Mouse (Mus musculus) hindlimb bud, embryonic 11.5 days (tissue): ENCODE results near the gene Mpv17l2.

Source experiments
- DNase-seq: peaks from one replicate; pipeline ENCODE4 v3.0.0-alpha.2; 2012; ENCODE audit warnings: low read depth, low spot score; ENCODE audit errors: extremely low spot score

The Mpv17l2 gene

GRCm38 (mm10) chr8:70725792-70726447 is 34.8 kb downstream of the Mpv17l2 start:
- DNase-seq: no peak

- DNase-seq: no peak
These were observed 36.5 kb downstream of the Mpv17l2 start for GRCm38 (mm10) chr8:70724216-70724615.

GRCm38 (mm10) chr8:70723486-70724210 is 37.1 kb downstream of the Mpv17l2 start, which contains the start of gene Pde4c:
Pde4c (plus strand) TSS chr8:70723720.
- DNase-seq: no peak

GRCm38 (mm10) chr8:70721601-70722000 is 39.1 kb downstream of the Mpv17l2 start:
- no peak for DNase-seq

GRCm38 (mm10) chr8:70720739-70721138 is 40.0 kb downstream of the Mpv17l2 start:
- no peak for DNase-seq

GRCm38 (mm10) chr8:70719796-70720270 is 40.9 kb downstream of the Mpv17l2 start:
- DNase-seq: no peak

GRCm38 (mm10) chr8:70718297-70718696 is 42.4 kb downstream of the Mpv17l2 start, which contains the start of gene Gm3336:
Gm3336 (plus strand) TSS chr8:70718543.
- no peak for DNase-seq

- no peak for DNase-seq
These were observed 44.0 kb downstream of the Mpv17l2 start for GRCm38 (mm10) chr8:70716521-70717400.

GRCm38 (mm10) chr8:70715086-70715485 is 45.7 kb downstream of the Mpv17l2 start:
- no peak for DNase-seq

- no peak for DNase-seq
These were observed 46.8 kb downstream of the Mpv17l2 start for GRCm38 (mm10) chr8:70713991-70714390.

GRCm38 (mm10) chr8:70711041-70711440 is 49.7 kb downstream of the Mpv17l2 start:
- no peak for DNase-seq

GRCm38 (mm10) chr8:70710296-70710695 is 50.5 kb downstream of the Mpv17l2 start:
- no peak for DNase-seq

- no peak for DNase-seq
These were observed 51.0 kb downstream of the Mpv17l2 start for GRCm38 (mm10) chr8:70709794-70710193.
